Mouse (Mus musculus): ENCODE measurements around the gene Mlana. TPM values are rescaled to one million over a fixed set of nuclear protein-coding genes. Genes with fewer than 3 reads are reported as not detected.

The Mlana gene
- total RNA-seq, 2 experiments from 2014 or later = not detected

DNA sequence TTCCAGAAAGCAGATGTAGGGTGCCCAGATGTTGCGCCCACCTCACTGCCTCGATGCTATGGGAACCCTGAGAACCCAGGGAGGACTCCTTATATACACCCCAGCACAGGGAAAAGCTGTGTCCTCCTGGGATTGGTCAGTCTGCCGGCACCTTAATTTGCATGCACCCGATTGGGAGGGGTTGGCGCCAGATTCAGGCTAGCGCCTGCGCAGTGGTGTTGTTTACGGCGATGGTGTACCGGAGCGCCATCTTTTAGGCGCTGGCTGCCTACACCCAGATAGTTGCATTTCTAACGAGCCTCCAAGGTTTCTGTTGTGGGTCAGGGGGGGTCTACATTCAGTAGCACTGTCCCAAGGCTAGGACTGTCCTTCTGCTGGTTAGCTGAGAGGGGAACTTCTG is 25.0 kb upstream of the Mlana start:
- ATAC-seq (replicated peaks; ENCODE audit: low FRiP score, poor library complexity, severe bottlenecking) = no peak

DNA sequence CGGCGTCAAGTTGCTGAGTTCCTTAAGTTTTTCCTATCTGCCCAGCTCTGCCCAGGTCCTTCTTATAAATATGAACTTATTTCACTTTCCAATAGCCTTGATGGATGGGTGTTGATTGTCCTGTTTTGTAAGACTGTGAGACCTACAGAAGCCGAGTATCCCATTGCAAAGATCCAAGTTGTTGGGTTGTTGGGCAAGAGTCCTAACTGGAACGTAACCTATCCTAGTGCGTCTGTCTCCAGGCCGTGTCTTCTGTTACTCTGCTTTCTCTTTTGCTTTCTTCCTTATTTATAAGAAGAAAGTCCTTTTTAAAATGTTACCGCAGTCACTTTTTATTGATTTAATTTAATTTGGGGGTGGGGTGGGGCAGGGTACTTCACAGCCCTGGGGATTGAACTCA is 22.7 kb upstream of the Mlana start:
- no peak for ATAC-seq (replicated peaks; ENCODE audit: low FRiP score, poor library complexity, severe bottlenecking)

DNA sequence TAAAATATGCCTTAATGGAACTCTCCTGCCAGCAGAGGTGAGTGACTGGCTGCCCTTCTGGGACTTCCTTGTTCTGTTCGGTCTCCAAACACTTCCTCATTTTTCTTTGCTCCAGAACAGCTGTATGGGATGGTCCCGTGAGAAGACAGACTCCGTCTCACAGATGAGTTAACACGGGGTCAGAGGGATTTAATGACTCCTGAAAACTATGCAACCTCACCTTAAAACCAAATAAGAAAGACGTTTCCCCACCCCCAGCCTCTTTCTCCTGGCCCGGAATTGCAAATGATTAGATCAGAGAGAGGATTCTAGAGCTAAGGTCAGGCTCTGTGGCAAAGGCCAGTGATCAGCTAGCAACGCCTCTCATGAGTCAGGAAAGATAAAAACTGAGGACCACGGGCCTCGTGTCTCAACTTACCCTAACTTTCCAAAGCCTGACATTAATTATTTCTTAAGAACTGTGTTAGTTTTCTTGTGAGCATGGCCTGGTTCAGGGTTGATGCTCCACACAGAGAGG is 22.0 kb upstream of the Mlana start:
- no peak for ATAC-seq (replicated peaks; ENCODE audit: low FRiP score, poor library complexity, severe bottlenecking)

DNA sequence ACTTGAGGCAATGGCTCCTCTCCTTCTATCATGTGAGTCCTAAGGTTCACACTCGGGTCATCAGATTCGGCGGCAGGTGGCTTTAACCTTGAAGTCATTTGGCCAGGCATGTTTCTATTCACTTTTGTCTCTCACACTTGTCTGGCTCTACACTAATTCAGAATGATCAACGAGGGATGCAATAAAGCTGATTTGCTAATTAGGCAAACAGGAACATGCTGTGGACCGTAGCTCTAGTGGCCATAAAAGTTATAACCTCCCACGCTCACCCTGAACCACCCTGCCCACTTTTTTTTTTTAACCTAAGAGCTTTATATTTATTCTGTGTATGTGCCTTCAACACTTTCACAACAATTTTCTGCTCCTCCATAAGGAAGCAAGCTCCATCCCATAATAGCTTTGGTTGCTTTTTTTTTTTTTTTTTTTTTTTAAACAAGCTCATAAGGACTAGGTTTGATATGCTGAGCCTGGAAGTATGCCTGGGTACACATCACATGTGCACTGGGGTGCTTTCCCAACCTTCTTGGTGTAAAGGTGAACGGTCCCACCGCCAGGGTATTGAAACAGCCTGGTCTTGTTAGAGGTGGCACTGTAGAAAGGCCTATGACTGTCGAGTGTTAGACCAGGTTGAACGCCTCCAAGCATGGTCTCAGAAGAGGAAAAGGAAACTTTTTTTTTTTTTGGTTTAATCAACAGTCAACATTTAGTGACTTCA is 21.0 kb upstream of the Mlana start:
- no peak for ATAC-seq (replicated peaks; ENCODE audit: low FRiP score, poor library complexity, severe bottlenecking)

DNA sequence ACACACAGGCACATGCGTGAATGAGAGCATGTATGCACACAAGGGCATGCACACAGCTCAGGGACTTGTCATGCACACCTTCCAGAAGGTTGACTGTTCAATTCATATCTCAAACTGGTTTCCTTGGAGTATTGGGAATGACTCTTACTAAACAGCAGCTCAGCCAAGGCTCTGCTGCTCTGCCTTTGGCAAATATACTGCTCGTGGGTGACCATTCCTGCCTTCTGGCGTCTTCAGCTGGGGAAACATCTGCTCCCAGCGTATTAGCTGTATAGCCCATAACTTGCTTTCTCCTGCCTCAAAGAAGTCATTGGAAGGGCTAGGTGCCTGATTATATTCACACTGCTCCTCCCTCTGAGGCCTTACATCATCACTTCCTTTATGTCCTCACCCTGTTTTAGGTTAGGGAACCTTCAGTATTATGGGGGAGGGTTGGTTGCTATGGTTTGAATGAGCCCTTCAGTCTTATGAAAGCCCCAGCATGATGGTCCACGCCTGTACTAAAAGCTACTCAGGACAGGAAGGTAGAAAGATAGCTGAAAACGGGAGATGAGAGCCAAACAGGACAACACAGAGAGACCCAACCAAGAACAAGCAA is 19.3 kb upstream of the Mlana start:
- ATAC-seq (replicated peaks; ENCODE audit: low FRiP score, poor library complexity, severe bottlenecking) = no peak

DNA sequence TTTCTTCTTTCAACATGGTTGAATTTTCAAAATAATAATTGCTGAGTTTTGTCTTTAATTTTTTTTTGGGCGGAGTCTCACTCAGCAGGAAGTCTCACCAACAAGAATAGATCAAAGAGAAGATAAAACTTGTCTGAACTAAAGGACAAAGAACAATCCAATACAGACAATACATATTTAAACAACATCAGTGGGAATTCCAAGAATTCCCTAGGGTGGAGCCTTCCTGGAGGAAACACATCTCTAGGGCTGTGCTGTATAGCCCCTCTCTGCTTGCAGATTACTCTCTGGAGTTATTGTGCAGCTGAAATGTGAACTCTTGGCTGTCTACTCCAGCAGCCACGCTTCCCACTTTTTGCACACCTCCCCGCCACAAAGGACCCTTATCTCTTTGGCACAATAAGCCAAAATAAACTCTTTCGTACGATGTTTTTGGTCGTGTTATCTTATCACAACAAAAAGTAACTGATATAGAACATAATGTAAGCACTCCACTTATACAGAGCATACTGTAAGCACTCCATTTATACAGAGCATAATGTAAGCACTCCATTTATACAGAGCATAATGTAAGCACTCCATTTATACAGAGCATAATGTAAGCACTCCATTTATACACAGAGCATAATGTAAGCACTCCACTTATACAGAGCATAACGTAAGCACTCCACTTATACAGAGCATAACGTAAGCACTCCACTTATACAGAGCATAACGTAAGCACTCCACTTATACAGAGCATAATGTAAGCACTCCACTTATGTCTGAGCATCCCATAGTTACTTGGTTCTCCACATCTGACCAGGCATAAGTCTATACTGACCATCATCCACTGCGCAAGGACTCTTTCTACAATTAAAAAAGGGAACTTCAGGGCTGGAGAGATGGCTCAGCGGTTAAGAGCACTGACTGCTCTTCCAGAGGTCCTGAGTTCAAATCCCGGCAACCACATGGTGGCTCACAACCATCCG is 17.2 kb upstream of the Mlana start:
- ATAC-seq (replicated peaks; ENCODE audit: low FRiP score, poor library complexity, severe bottlenecking) = no peak

DNA sequence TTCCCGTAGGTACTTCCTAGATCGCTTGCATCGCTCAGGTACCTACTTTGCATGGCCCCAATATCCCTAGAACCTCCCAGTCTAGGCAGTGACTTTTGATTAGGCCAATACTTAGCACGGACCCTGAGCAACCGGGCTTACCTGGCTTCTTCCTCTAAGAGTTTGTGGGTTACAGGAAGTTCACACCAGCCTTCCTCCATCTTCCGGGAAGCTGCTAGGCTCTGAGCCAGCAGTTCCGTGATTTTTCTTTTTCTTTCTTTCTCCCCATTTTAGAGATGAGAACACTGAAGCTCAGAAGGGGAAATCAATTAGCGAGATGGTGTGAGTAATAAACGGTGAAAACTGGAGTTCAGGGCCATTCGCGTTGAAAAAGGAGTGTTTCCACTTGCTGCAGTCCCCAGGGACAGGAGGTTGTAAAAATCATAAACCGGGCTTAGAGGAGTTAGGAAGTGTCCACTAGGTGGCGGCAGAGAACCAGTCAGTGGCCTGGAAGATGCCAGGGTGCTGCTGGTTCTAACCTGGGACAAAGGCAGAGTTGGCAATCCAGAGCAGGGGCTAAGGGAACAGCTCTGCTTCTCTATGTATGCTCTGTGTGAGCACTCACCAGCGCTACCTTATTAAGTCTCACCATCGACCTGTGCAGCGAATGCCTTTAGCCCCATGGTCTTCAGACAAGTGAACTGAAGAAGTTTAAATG is 13.6 kb upstream of the Mlana start:
- ATAC-seq (replicated peaks; ENCODE audit: low FRiP score, poor library complexity, severe bottlenecking) = peak; percentile 82

DNA sequence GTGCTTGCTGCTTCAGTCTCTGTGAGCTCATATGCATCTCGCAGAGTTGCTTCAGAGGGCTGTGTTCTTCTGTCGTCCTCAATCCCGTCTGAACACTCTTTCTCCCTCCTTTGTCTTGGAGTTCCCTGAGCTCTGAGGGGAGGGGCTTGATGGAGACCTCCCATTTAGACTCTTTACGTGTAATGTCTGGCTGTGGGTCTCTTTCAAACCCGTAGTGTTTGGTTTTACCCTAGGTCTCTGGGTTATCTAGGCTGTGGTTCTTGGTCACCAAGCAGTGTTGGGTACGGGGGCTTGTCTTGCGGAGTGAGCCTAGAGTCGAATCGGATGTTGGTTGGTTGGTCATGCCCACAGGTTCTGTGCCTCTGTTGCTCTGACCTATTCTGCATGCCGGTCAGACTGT is 2.6 kb upstream of the Mlana start:
- no peak for ATAC-seq (replicated peaks; ENCODE audit: low FRiP score, poor library complexity, severe bottlenecking)

DNA sequence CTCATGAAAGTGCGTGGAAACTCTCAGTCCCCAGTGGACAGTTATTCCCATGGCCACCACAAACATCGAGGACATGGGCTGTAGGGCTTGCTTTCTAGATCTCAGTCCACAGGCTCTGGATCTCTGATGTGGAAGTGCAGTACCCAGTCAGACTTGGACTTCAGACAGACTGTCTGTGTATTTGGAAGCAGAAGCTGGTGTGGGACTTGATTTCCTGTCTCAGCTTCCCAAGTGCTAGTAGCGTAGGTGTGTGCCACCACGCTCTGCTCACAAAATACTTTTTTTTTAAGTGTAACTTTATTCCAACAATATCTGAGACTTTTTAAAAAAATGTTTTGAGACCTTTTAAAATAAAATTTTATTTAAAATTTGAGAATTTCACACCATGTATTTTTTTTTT is 1.3 kb upstream of the Mlana start:
- no peak for ATAC-seq (replicated peaks; ENCODE audit: low FRiP score, poor library complexity, severe bottlenecking)

DNA sequence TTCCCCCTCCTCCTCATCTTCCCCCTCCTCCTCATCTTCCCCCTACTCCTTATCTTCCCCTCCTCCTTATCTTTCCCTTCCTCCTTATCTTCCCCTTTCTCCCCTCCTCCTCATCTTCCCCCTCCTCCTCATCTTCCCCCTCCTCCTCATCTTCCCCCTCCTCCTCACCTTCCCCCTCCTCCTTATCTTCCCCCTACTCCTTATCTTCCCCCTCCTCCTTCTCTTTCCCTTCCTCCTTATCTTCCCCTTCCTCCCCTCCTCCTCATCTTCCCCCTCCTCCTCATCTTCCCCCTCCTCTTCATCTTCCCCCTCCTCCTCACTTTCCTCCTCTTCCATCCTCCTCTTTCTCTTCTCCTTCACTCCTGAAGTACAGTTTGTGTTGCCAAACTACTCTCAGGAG is 784 bp upstream of the Mlana start:
- no peak for ATAC-seq (replicated peaks; ENCODE audit: low FRiP score, poor library complexity, severe bottlenecking)

DNA sequence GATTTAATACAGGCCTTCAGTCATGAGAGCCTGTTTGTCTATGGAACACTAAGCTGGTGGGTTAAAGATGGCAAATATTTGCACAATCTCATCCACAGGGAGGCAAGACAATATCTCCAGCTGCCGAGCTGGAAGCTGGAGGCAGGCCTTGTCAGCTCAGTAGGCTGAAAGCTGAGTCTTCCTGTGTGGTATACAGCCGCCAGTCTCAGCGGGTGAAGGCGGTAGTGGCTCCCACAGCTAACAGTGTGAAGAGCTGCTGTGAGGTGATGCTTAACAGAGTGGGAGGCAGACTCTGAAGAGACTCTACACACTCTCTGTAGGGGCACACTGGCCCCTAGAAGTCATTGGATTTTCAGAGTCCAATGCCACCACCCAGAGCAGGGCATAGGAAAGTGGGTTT is 4.1 kb downstream of the Mlana start:
- no peak for ATAC-seq (replicated peaks; ENCODE audit: low FRiP score, poor library complexity, severe bottlenecking)

DNA sequence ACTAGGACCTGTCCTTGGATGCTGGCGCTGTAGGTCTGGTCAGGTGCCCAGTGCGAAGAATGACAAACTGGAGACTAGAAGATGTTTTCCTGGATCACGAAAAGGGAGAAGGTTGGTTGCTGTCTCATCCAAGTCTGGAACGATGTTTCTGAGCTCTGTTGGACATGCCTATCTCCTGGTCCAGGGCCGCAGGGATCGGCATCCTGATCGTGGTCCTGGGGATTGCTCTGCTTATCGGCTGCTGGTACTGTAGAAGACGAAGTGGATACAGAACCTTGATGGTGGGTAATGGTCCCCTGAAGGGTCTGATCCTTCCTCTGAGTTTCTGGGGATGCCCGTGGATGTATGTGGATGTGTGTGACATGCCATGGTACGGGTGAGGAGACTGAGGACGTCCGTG is 6.8 kb downstream of the Mlana start:
- ATAC-seq (replicated peaks; ENCODE audit: low FRiP score, poor library complexity, severe bottlenecking) = no peak

DNA sequence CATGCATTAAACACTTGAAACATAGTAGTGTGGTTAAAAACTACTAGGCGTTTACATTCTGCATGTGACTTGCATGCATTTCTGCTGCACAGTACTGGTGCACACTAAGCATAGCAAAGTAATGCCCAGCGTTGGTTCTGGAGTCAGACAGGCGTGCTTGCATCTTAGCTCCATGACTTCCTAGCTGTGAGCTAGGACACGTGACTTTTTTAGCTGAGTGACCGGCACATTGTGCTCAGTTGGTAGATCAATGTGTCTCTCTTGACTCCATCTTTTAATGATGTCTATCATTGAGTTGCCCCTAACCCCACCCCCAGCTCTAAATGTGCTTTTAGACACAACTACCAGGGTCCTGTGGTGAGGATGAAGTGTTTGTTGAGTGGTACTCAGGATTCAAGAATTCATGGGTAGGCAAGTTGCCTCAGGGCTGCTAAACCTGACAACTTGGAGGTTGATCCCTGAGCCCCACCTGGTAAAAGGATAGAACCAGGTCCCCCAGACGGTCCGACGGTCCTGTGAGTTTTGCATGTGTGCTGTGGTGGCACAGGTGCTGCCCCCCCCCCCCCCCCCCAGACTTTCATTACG is 9.8 kb downstream of the Mlana start:
- ATAC-seq (replicated peaks; ENCODE audit: low FRiP score, poor library complexity, severe bottlenecking) = no peak

DNA sequence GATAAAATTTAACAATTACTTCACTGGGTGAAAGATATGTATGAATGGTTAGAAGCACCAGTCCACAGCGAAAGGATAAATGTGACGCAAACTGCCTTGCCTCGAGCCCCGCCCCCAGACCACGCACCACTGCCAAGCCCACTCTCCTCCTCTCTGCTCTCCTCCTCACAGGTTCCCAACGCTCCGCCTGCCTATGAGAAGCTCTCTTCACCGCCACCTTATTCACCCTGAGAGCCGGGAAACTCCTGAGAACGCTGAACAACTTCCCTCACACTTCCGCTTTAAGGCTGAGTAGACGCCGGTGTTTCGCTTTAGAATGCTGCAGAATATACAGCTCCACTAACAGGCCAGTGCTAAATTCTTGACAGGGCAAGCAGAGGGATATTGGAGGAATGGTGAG is 10.4 kb downstream of the Mlana start:
- ATAC-seq (replicated peaks; ENCODE audit: low FRiP score, poor library complexity, severe bottlenecking) = no peak

DNA sequence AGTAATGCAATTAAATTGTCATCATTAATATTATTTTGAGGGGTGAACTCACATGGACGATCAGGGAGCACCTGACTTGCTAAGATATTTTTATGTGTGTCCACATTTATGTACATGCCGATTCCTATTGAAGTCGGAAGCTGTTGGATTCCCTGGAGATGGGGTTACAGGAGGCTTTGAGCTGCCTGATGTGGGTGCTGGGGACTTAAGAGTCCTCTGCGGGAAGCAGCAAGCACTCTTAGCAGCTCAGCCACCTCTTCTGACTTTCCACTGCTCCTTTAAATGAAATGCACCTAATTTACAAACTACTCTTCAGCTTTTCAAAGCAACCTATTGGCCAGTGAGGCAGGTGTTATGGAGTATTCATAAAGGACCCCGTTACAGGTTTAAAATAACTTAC is 10.8 kb downstream of the Mlana start:
- no peak for ATAC-seq (replicated peaks; ENCODE audit: low FRiP score, poor library complexity, severe bottlenecking)

DNA sequence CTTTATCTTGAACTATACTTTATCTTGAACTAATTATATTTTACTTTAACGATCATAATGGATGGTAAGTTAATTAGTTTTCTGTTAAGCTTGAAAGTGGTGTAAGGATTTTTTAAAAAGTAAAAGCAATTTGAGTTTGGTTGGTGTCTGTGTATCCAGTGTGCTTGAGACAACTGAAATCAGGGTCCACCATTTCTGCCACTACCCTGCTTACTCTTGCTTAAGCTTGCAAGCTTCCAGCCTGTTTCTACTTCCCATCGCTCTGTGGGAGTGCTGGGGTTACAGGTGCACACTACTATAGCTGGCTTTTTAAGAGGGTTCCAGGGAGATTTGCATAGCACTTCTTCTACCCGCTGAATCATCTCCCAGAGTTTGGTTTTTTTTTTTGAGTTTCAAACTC is 11.8 kb downstream of the Mlana start:
- no peak for ATAC-seq (replicated peaks; ENCODE audit: low FRiP score, poor library complexity, severe bottlenecking)

DNA sequence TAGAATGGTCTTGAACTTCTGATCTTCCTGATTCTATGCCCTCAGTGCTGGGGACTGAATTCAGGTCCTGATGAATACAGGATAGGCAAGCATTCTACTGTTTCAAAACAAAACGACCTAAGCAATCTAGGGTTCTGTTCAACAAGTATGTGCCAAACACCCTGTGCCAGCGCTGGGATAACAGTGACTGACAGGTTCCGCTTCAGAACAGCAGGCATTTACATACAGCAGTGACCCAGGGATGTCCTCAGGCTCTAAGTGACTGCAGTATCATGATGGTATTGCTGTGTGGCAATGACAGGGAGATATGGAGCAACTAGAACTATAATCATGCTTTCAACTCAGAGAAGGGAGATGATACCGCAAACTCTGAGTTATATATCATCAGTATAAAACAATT is 15.8 kb downstream of the Mlana start:
- ATAC-seq (replicated peaks; ENCODE audit: low FRiP score, poor library complexity, severe bottlenecking) = no peak

DNA sequence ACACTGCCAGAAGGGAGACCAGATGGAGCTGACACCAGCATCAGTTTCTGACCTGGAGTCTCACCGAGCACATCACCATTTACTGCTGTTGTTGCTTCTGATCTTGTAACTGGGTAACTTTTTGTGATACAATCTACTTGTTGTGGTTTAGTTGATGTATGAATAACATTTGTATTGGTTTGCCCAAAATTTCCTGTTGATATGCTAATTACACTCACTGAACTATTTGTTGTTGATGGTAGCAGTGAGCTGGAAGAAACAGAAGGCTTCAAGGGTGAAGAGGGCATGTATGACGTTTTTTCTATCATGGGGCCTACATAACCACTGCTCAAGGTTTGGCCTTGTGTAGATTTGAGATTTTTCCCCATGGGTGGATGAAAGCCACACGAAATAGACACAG is 20.2 kb downstream of the Mlana start:
- ATAC-seq (replicated peaks; ENCODE audit: low FRiP score, poor library complexity, severe bottlenecking) = no peak

DNA sequence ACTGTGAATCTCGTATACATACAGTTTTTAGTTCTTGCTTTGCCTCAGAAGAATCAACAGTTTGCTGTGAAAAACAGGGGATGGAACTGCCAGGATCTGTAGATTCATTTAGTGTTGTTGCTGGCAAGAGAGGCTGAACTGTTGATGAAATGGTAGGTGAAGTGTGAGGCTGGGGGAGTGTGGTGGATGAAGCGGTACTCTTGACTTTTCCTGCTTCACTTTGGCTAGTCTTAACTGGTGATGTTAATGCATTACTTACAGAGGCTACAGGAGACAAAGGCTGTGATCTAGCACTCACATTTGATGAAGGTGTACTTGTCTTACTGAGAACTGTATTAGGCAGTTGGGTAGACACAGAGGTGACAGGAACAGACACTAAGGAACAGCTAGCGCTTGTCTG is 20.9 kb downstream of the Mlana start:
- no peak for ATAC-seq (replicated peaks; ENCODE audit: low FRiP score, poor library complexity, severe bottlenecking)

DNA sequence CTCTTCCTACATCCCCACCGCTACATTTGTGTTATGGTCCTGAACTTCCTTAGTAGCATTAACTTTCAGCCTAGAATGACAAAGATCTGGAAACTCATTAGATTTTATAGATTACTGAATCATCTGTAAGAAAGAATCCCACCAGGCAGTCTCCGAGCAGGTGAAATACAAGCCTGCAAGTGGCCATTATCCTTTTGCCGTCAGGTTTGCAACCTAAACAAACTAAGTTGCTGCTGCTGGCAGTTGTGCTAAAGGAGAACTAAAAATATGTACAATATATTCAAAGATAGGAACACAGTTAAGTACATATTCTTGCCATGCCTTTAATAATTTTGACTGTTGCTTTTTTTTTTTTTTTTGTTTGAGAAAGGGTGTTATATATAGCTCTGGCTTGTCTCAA is 37.8 kb downstream of the Mlana start:
- no peak for ATAC-seq (replicated peaks; ENCODE audit: low FRiP score, poor library complexity, severe bottlenecking)
